Mouse (Mus musculus) megakaryocyte progenitor cell, adult 5-6 weeks (primary cell): ENCODE data around the gene Mnt. TPM values are rescaled to one million over a fixed set of nuclear protein-coding genes. Genes with fewer than 3 reads are reported as not detected.

Source experiments
- ATAC-seq: replicated peaks from 2 replicates; pipeline ENCODE4 v1.8.0; 2016; ENCODE audit warnings: mild to moderate bottlenecking, moderate TSS enrichment, inconsistent platforms; ENCODE audit not compliant: poor library complexity
- total RNA-seq, 2 experiments: library from RNA; stranded (forward) in 1 of 2; stranded (reverse) in 1 of 2; fragments of 157-497, 149-512 nt in 1 of 2; fragments of 200-1000 nt in 1 of 2; gene quantifications; 2 replicates each; pipeline versions ENCODE4 v1.2.3 to v1.2.4; 2015 to 2017

Mnt gene
- total RNA-seq, 2 experiments from 2014 or later = 2.7 to 13.1 TPM

- peak; percentile 43 for ATAC-seq
Measured at GRCm38 (mm10) chr11:74831606-74832451, 1.1 kb downstream of the Mnt start.

- peak; percentile 16 for ATAC-seq
Measured at GRCm38 (mm10) chr11:74832503-74833143, 1.9 kb downstream of the Mnt start.

- ATAC-seq = no peak
Measured at GRCm38 (mm10) chr11:74833536-74834358, 3.0 kb downstream of the Mnt start.

GRCm38 (mm10) chr11:74834359-74834638 lies 3.6 kb downstream of the Mnt start:
- no peak for ATAC-seq

GRCm38 (mm10) chr11:74834650-74835277 lies 4.0 kb downstream of the Mnt start:
- ATAC-seq = no peak

GRCm38 (mm10) chr11:74835593-74836224 lies 5.0 kb downstream of the Mnt start:
- no peak for ATAC-seq

GRCm38 (mm10) chr11:74836225-74837055 lies 5.7 kb downstream of the Mnt start:
- no peak for ATAC-seq

GRCm38 (mm10) chr11:74837056-74837693 lies 6.5 kb downstream of the Mnt start:
- peak; percentile 14 for ATAC-seq

- ATAC-seq = peak; percentile 68
Measured at GRCm38 (mm10) chr11:74837694-74838431, 7.1 kb downstream of the Mnt start.

GRCm38 (mm10) chr11:74838441-74838840 lies 7.7 kb downstream of the Mnt start:
- peak; percentile 58 for ATAC-seq

- ATAC-seq = peak; percentile 36
Measured at GRCm38 (mm10) chr11:74838971-74839370, 8.3 kb downstream of the Mnt start.

GRCm38 (mm10) chr11:74839860-74840715 lies 9.4 kb downstream of the Mnt start:
- no peak for ATAC-seq

- no peak for ATAC-seq
Measured at GRCm38 (mm10) chr11:74840739-74841138, 10.0 kb downstream of the Mnt start.

- ATAC-seq = no peak
Measured at GRCm38 (mm10) chr11:74841366-74841765, 10.6 kb downstream of the Mnt start.

GRCm38 (mm10) chr11:74842045-74842444 lies 11.3 kb downstream of the Mnt start:
- no peak for ATAC-seq

- ATAC-seq = no peak
Measured at GRCm38 (mm10) chr11:74842656-74843434, 12.1 kb downstream of the Mnt start.

GRCm38 (mm10) chr11:74843435-74843714 lies 12.7 kb downstream of the Mnt start:
- no peak for ATAC-seq
